Mouse (Mus musculus): Measurements from ENCODE around the gene Anxa3.

- TF ChIP-seq CTCF (IDR thresholded peaks at IDR 0.05; ENCODE audit: extremely low read depth, insufficient read depth, insufficient read length, insufficient replicate concordance), result no peak
- TF ChIP-seq POLR2A (IDR thresholded peaks at IDR 0.05; ENCODE audit: low read depth, low read length), result no peak
These were observed 55.2 kb downstream of the Anxa3 start for GRCm38 (mm10) chr5:96848386-96848785.
